Mouse (Mus musculus): ENCODE results near the gene Lmx1b. TPM values are rescaled to one million over a fixed set of nuclear protein-coding genes. Genes with fewer than 3 reads are reported as not detected.

The Lmx1b gene
- polyA plus RNA-seq, 1 experiment from 2014 or later, result 11.0 TPM

DNA sequence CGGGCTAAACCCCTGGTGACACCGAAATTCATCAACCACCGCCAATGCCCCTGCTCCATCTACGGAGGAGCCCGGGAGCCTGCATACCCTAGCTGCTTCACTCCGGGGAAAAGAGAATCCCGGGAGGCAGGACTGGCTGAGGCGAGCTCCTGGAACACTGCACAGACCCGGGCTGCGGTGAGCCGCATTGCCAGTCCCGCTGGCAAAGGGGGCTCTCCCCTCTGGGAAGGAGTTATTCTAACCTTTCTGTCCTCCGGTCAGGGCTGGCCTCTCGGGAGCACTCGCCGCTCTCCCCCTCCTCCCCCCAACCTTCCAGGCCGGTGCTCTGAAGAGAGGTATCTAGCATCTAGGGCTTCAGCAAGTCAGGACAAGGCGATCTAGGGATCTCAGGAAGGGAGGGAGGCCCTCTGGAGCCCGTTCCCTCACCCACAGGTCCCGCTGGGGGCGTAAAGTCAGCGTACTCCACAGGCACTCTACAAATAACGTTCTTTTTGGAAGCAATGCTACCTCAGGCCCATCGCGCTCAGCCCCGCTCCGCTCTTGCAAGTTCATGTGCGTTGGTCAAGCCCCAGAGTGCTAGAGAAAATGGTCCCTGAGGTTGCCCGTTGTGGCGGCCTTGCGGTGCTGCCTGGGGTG is 8.5 kb downstream of the Lmx1b start:
- Histone ChIP-seq H3K27me3 (ENCODE audit: low read depth, poor library complexity, severe bottlenecking) (peaks cover 84% of the 10 kb centered on the region), H3K27ac (peak overlapping the region; percentile 93)
- peak; percentile 80 for DNase-seq (ENCODE audit: low spot score)

DNA sequence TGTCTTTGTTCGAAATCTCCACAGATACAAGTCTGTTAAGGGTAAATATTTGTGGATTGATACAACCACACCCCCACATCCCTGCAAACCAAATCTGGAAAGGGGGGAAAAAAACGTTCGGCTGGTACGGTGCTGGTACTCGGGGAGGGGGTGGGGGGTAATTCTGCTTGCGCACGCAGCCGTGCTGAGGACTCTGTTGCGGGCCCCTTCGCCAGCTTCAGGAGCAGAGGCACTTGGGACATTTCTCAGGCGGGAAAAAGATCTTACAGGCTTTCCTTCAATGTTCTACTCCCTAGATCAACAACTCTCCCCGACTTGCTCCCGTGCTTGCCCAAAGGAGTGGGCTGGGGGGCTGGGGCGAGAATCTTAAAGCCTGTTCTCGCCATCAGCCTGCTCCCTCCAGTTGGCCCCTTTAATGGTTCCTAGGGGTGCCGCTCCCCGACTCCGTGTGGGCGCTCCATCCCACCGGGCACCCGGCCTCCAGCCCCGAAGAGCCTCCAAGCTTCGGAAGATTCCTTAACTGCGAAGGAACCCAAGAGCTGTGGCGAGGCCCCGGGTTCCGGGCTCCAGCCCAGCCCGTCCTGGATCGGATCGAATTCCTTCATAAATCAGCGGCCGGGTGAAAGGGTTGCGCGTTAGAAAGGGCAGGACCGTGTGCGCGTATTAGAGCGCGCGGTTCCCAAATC is 9.1 kb downstream of the Lmx1b start:
- Histone ChIP-seq H3K4me3 (peak overlapping the region; percentile 79), H3K4me1 (peaks cover 100% of the 10 kb centered on the region), H3K27me3 (ENCODE audit: low read depth, poor library complexity, severe bottlenecking) (peaks cover 86% of the 10 kb centered on the region), H3K9me3 (replicated peaks) (no peaks in the 10 kb centered on the region), H3K36me3 (peaks cover 33% of the 10 kb centered on the region), H3K27ac (peak overlapping the region; percentile 93)
- under 1% methylated on average over 40 of the region's 40 CpGs for WGBS
- no peak for DNase-seq (ENCODE audit: low spot score)

More for the DNA sequence above, 8.5 kb downstream of the Lmx1b start:
- Histone ChIP-seq H3K4me3 (peak overlapping the region; percentile 79), H3K4me1 (peaks cover 100% of the 10 kb centered on the region), H3K9me3 (replicated peaks) (no peaks in the 10 kb centered on the region), H3K36me3 (peaks cover 33% of the 10 kb centered on the region)
- under 1% methylated on average over 31 of the region's 31 CpGs for WGBS

DNA sequence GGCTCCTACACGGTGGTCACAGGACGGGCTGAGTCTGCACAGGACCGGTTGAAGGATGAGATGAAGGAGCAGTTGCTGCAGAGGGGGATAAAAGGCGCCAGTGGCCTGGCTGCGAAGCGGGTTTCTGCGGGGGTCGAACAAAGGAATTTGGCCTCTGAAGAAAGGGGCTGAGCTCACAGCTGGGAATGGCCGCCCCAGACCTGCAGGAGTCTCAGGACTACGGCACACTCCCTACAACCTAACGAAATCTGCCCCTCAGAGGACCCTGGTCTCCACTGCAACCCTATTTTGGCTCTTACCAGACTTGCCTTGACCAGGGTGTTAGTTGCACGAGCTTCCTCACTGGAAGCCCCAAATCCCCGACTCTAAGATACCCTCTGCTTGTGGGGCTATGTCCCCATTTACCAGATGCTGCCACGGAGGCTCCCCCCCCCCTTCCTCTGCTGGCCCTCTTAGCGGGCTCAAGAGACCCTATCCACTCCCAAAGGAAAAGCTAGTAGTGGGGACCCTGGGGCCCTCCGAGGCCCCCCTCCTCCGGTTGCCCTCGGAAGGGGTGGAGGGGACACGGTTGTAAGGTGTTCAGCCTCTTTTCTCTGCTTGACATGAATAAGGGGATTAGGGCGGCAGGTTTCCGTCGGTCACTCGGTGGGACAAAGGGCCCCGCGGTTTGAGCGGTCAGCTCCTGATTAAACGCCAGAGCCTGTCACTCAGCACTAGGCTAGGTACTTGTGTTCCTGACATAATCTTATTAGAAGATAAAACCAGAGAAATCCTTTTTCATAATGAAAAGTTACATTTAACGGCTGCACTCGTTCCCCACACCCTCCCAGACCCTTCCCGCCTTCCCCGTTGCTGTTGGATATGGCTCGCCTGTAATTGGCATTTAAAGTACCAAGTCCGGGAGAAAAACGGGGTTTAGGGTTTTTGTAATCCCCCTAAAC is 10.0 kb downstream of the Lmx1b start:
- peaks cover 33% of the 10 kb centered on the region for H3K36me3 ChIP-seq
- peak overlapping the region; percentile 79 for H3K4me3 ChIP-seq
- H3K9me3 ChIP-seq (replicated peaks), result no peaks in the 10 kb centered on the region
- H3K27ac ChIP-seq, result peak overlapping the region; percentile 93
- WGBS, result 1% methylated on average over 34 of the region's 34 CpGs
- peaks cover 86% of the 10 kb centered on the region for H3K27me3 ChIP-seq (ENCODE audit: low read depth, poor library complexity, severe bottlenecking)
- peak; percentile 72 for DNase-seq (ENCODE audit: low spot score)
- peaks cover 100% of the 10 kb centered on the region for H3K4me1 ChIP-seq

DNA sequence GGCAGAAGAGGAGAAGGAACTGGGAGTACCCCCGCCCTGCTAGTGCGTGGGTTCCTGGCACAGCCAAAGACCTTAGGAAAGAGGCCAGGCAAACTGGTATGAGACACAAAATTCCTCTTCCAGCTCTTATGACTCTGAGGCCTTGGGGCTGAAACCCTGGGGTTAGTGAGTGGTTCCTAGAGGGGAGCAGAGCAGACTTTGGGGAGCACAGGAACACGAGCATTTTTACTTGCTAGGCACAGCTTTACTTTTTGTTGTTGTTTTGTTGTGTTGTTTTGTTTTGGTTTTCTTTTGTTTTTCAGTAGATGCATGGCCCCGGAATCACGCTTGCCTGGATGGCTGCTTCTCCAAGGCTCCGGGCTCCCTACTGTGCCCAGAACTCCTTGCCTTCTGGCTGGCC is 10.7 kb downstream of the Lmx1b start:
- Histone ChIP-seq H3K9me3 (replicated peaks) (no peaks in the 10 kb centered on the region), H3K4me3 (peak overlapping the region; percentile 79), H3K4me1 (peaks cover 100% of the 10 kb centered on the region), H3K27me3 (ENCODE audit: low read depth, poor library complexity, severe bottlenecking) (peaks cover 86% of the 10 kb centered on the region), H3K27ac (peak overlapping the region; percentile 93), H3K36me3 (peaks cover 29% of the 10 kb centered on the region)
- WGBS, result 5% methylated on average over 6 of the region's 6 CpGs
- peak; percentile 41 for DNase-seq (ENCODE audit: low spot score)

DNA sequence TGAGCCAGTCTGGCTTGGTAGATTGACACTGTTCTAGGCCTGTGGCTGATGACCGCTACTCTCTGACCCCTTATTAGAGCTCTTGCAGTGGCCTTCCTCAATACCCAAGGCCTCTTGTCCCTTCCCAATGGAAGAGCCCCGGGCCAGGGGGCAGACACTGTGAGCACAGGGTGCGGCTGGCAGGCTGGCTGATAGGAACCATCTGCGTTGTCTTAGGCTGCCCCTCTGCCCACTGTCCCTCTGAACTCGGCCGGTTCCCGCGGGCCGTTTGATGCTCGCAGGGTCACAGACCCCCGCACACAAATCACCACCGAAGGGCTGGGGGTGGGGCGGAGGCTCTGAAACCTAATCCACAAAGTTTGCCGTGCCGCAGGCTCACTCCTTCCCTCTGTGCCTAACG is 11.5 kb downstream of the Lmx1b start:
- Histone ChIP-seq H3K27me3 (ENCODE audit: low read depth, poor library complexity, severe bottlenecking) (peaks cover 85% of the 10 kb centered on the region), H3K27ac (peak overlapping the region; percentile 93), H3K9me3 (replicated peaks) (no peaks in the 10 kb centered on the region), H3K36me3 (peaks cover 32% of the 10 kb centered on the region), H3K4me3 (peak overlapping the region; percentile 79), H3K4me1 (peaks cover 100% of the 10 kb centered on the region)
- DNase-seq (ENCODE audit: low spot score), result peak; percentile 82
- under 1% methylated on average over 16 of the region's 16 CpGs for WGBS

DNA sequence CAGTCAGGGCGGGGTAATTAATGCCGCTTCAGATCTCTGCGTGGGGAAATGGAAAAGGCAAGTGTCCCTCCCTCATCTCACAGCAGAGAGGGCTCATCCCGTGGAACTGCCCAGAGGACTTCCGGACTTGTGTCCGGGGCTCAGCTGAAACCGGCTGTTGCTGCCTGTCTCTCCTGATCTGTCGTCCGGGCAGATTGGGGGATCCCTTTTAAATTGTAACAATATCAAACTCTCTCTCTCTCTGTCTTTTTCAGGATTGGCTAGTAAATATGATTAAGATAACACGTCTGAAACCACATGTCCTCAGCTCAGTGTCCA is 13.3 kb downstream of the Lmx1b start:
- WGBS, result 9% methylated on average over 10 of the region's 10 CpGs
- H3K4me3 ChIP-seq, result peak overlapping the region; percentile 22
- peaks cover 33% of the 10 kb centered on the region for H3K36me3 ChIP-seq
- H3K27me3 ChIP-seq (ENCODE audit: low read depth, poor library complexity, severe bottlenecking), result peaks cover 73% of the 10 kb centered on the region
- no peaks in the 10 kb centered on the region for H3K9me3 ChIP-seq (replicated peaks)
- H3K27ac ChIP-seq, result peak overlapping the region; percentile 63
- DNase-seq (ENCODE audit: low spot score), result peak; percentile 45
- peaks cover 93% of the 10 kb centered on the region for H3K4me1 ChIP-seq

DNA sequence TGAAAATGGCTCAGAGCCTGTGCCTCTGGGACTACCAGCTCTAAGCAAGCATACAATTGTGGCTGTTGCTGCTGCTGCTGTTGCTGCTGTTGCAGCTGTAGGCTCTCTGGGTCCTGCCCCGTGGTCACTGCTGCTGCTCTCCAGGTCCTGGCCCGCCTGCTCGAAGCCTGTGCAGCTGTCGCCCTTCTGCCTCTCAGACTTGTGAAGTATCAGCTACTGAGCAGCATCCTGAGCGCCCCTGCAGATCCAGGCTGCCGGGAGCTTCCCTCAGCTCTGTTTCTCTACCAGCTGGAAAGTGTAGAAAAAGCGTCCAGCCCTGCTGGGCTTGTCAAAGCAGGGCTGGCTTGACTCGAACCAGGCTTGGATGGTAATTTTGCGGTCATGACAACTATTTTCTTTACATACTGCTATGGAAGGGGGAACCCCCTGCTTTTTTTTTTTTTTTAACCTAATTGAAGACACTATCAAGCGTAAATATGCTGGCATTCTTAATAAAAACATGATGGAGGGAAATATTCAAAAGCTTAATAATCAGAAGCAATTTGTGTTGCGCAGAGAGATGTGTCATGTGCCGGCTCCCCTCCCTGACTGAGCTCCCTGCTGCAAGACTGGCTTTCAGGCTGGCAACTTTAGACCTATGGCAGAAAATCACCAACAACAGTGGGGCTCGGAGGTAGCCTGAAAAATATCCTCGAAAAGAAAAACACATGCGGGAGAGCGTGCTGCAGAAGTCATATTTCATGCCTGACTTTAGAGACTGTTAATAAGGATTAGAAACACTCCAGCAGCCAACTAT is 13.9 kb downstream of the Lmx1b start:
- Histone ChIP-seq H3K27me3 (ENCODE audit: low read depth, poor library complexity, severe bottlenecking) (peaks cover 67% of the 10 kb centered on the region), H3K4me3 (peak overlapping the region; percentile 22; the same call in 1 of the 2 replicates), H3K4me1 (peaks cover 91% of the 10 kb centered on the region), H3K27ac (peak overlapping the region; percentile 63), H3K36me3 (peaks cover 33% of the 10 kb centered on the region), H3K9me3 (replicated peaks) (no peaks in the 10 kb centered on the region)
- WGBS, result 18% methylated on average over 16 of the region's 16 CpGs
- DNase-seq (ENCODE audit: low spot score), result peak; percentile 47

DNA sequence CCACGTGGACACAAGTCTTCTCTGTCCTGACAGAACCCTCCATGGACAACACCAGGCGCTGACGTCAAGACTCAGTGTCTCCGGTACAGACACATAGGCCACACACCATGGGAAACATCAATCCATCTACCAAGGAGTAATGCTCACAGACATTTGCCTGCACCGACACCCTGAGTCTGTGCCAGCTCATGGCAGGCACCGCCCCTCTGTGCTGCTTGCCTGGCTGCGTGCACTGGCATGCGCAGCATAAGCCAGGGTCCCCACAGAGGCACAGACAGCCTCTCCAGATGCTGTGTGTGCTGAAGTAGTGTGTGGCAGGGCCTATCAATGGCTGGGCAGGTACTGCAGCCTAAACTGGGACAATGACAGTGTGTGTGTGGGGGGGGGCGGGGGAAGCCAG is 22.6 kb downstream of the Lmx1b start:
- no peaks in the 10 kb centered on the region for H3K9me3 ChIP-seq (replicated peaks)
- H3K27ac ChIP-seq, result peak overlapping the region; percentile 53; the same call in 1 of the 2 replicates
- H3K4me1 ChIP-seq, result peaks cover 87% of the 10 kb centered on the region
- peaks cover 74% of the 10 kb centered on the region for H3K27me3 ChIP-seq (ENCODE audit: low read depth, poor library complexity, severe bottlenecking)
- peaks cover 28% of the 10 kb centered on the region for H3K36me3 ChIP-seq
- H3K4me3 ChIP-seq, result peak overlapping the region; percentile 48; the same call in 1 of the 2 replicates
- DNase-seq (ENCODE audit: low spot score), result no peak
- 73% methylated on average over 9 of the region's 9 CpGs for WGBS

DNA sequence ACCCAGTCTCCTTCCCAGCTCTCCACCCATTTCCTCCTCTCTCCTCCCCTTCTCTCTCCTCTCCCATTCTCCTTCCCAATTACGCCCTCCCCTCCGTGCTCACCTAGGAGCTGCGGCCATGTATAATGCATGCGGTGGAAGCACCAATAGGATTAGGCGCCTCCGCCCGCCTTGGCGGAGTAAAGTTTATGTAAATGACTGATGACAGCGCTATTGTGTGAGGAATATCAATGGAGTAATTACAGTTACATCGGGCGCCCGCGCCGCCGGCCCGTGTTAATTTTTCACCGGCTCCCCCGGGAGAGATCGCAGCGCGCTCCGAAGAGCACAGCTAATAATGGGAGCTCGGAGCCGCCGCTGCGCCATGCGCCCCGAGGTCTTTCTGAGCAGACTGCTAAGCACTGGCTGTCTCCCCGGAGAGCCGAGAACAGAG is 23.9 kb downstream of the Lmx1b start:
- WGBS, result 1% methylated on average over 30 of the region's 30 CpGs
- Histone ChIP-seq H3K4me1 (peaks cover 93% of the 10 kb centered on the region), H3K27ac (peak overlapping the region; percentile 20; the same call in 1 of the 2 replicates), H3K27me3 (ENCODE audit: low read depth, poor library complexity, severe bottlenecking) (peaks cover 86% of the 10 kb centered on the region), H3K9me3 (replicated peaks) (no peaks in the 10 kb centered on the region), H3K4me3 (peak overlapping the region; percentile 48), H3K36me3 (peaks cover 37% of the 10 kb centered on the region)
- DNase-seq (ENCODE audit: low spot score), result no peak

DNA sequence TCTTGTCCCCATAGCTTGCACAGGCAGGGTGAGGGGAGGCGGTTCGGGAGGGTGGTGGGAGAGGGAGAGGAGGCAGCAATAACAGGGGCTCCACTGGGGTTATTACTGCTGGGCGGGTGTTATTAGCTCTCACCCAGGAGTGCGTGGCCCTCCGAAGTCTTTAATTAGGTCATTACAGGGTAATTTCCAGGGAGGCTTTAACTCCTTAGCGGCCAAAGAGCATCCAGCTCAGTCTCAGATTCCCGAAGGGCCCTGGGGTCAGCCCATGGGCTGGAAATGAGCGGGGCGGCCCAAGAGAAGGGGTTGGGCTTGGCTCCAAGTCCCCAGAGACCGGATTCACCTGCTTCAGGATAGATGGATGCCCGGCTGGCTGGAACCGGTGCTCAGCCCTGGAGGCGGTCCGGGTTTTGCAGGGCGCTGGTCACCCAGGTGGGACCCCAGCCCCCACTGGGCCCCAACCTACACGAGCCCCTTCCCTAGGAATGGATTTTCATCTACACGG is 24.4 kb downstream of the Lmx1b start:
- 2% methylated on average over 17 of the region's 17 CpGs for WGBS
- Histone ChIP-seq H3K27me3 (ENCODE audit: low read depth, poor library complexity, severe bottlenecking) (peaks cover 91% of the 10 kb centered on the region), H3K4me1 (peaks cover 96% of the 10 kb centered on the region), H3K9me3 (replicated peaks) (no peaks in the 10 kb centered on the region), H3K36me3 (peaks cover 42% of the 10 kb centered on the region), H3K4me3 (peak overlapping the region; percentile 48), H3K27ac (peak overlapping the region; percentile 20; the same call in 1 of the 2 replicates)
- peak; percentile 60 for DNase-seq (ENCODE audit: low spot score)

DNA sequence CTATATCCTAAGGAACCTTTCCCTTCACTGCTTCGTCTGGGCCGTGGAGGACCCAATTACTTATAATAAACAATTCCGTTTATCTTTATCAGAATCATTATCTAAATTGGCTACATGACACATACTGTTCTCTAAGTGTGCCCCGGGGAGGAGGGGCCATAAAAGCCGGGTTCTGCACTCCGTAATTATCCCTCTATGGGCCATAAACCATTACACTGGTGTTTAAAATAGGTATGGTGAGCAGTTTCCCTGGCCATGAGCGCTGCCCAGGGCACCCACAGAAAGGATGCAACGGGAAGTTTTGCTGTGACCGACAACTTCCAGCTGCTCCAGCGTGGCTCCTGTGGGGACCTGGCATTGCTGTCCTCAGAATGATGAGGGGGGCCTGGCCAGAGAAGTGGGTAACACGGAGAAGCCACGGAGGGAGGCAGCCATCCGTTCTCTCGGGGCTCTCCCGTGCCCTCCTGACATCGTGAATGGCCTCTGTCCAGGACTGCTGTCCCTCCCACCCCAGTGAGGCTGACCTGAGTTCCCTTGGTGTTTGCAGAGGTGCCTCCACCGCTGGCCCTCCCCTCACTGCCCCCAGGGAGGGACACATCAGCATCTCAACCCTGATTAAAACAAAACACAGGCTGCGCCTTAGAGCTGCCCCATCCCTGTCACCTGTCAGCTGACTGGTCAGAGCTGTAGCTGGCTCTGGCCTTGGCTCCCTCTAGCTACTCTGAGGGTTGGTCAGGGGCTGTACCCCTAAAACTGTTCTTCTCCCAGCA is 34.6 kb downstream of the Lmx1b start:
- 6% methylated on average over 18 of the region's 18 CpGs for WGBS
- Histone ChIP-seq H3K36me3 (peaks cover 30% of the 10 kb centered on the region), H3K9me3 (replicated peaks) (no peaks in the 10 kb centered on the region), H3K4me1 (peaks cover 72% of the 10 kb centered on the region), H3K27me3 (ENCODE audit: low read depth, poor library complexity, severe bottlenecking) (peaks cover 66% of the 10 kb centered on the region), H3K27ac (no peak overlapping the region), H3K4me3 (peak overlapping the region; percentile 7; the same call in 1 of the 2 replicates)
- DNase-seq (ENCODE audit: low spot score), result no peak

Data from limb, embryonic 10.5 days (tissue).